Mouse (Mus musculus) thymus, adult 2 months (tissue): Measurements from ENCODE around the gene Pou4f1. TPM values are rescaled to one million over a fixed set of nuclear protein-coding genes. Genes with fewer than 3 reads are reported as not detected.

Experiments
- DNase-seq: peaks from one replicate; pipeline ENCODE4 v3.0.0; 2021
- H3K27ac ChIP-seq: fragments of 200-500 bp; 2 replicates; pipeline ENCODE4 v1.5.1; 2012; ENCODE audit warnings: low read length, control low read depth; ENCODE audit not compliant: control insufficient read depth, insufficient read depth
- H3K27me3 ChIP-seq: fragments of 200-500 bp; 2 replicates; pipeline ENCODE4 v1.6.1; 2012; ENCODE audit warnings: mild to moderate bottlenecking, low read length, moderate library complexity, mixed read lengths; ENCODE audit not compliant: control insufficient read depth, insufficient read depth
- H3K36me3 ChIP-seq: fragments of 200-500 bp; 2 replicates; pipeline ENCODE4 v1.6.1; 2012; ENCODE audit warnings: mild to moderate bottlenecking, low read length, moderate library complexity; ENCODE audit not compliant: control insufficient read depth, insufficient read depth
- H3K4me1 ChIP-seq: fragments of 200-500 bp; replicated peaks from 2 replicates; pipeline ENCODE4 v1.6.1; 2012; ENCODE audit warnings: low read length; ENCODE audit not compliant: control insufficient read depth, insufficient read depth
- H3K4me3 ChIP-seq: fragments of 200-500 bp; 2 replicates; pipeline ENCODE4 v1.5.1; 2012; ENCODE audit warnings: mild to moderate bottlenecking, low read length, control low read depth, moderate library complexity; ENCODE audit not compliant: control insufficient read depth, insufficient read depth
- CTCF ChIP-seq: fragments of 200-500 bp; IDR thresholded peaks from 2 replicates; pipeline ENCODE4 v1.5.1; 2012; ENCODE audit warnings: mild to moderate bottlenecking, control low read depth, low read length, moderate library complexity, borderline replicate concordance; ENCODE audit not compliant: control insufficient read depth, poor library complexity, insufficient read depth; ENCODE audit errors: extremely low read depth
- POLR2A ChIP-seq: fragments of 200-500 bp; IDR thresholded peaks from 2 replicates; pipeline ENCODE4 v1.6.1; 2012; ENCODE audit warnings: mild to moderate bottlenecking, low read length, control low read depth, moderate library complexity; ENCODE audit not compliant: control insufficient read depth, poor library complexity, insufficient read depth; ENCODE audit errors: extremely low read depth
- WGBS: fragments of 180-500 bp; shearing (Covaris S2); methylation state at CpG from one replicate; pipeline ENCODE4 v1.1.7; 2018; 5-methylcytosine and 5-hydroxymethylcytosine counted together
- polyA plus RNA-seq: library from polyadenylated mRNA; depleted of rRNA; stranded (reverse); fragments of >200 nt; gene quantifications from 2 replicates; pipeline ENCODE4 v1.2.3, GENCODE M21; 2012

The Pou4f1 gene
- polyA plus RNA-seq, 1 experiment = 0.19 TPM

GRCm38 (mm10) chr14:104461286-104462240 lies 6.2 kb downstream of the Pou4f1 start:
- Histone ChIP-seq H3K27ac (no peak overlapping the region), H3K27me3 (peaks cover 30% of the 10 kb centered on the region), H3K4me1 (peaks cover 8% of the 10 kb centered on the region), H3K36me3 (no peaks in the 10 kb centered on the region), H3K4me3 (no peak overlapping the region)
- WGBS = 9% methylated on average over 10 of the region's 10 CpGs
- DNase-seq = no peak
- TF ChIP-seq CTCF = no peak
- TF ChIP-seq POLR2A = no peak

- Histone ChIP-seq H3K4me3 (no peak overlapping the region), H3K27me3 (peaks cover 23% of the 10 kb centered on the region), H3K27ac (no peak overlapping the region), H3K4me1 (peaks cover 2% of the 10 kb centered on the region; the same call in 1 of the 2 replicates), H3K36me3 (no peaks in the 10 kb centered on the region)
- 7% methylated on average over 59 of the region's 59 CpGs for WGBS
- TF ChIP-seq CTCF = no peak
- TF ChIP-seq POLR2A = no peak
- no peak for DNase-seq
Measured at GRCm38 (mm10) chr14:104460325-104461285, 7.2 kb downstream of the Pou4f1 start.

GRCm38 (mm10) chr14:104459513-104460111 lies 8.2 kb downstream of the Pou4f1 start:
- H3K27me3 ChIP-seq = peaks cover 16% of the 10 kb centered on the region
- no peak for DNase-seq

GRCm38 (mm10) chr14:104458728-104459512 lies 8.9 kb downstream of the Pou4f1 start:
- DNase-seq = no peak
- no peak overlapping the region for H3K27ac ChIP-seq
- H3K4me1 ChIP-seq = no peaks in the 10 kb centered on the region
- no peak for TF ChIP-seq POLR2A
- no peak for TF ChIP-seq CTCF
- no peaks in the 10 kb centered on the region for H3K36me3 ChIP-seq
- H3K27me3 ChIP-seq = peaks cover 16% of the 10 kb centered on the region
- no peak overlapping the region for H3K4me3 ChIP-seq
- WGBS = 9% methylated on average over 19 of the region's 19 CpGs

More at GRCm38 (mm10) chr14:104459513-104460111, 8.2 kb downstream of the Pou4f1 start:
- no peak overlapping the region for H3K4me3 ChIP-seq
- no peaks in the 10 kb centered on the region for H3K4me1 ChIP-seq
- 5% methylated on average over 25 of the region's 25 CpGs for WGBS
- no peaks in the 10 kb centered on the region for H3K36me3 ChIP-seq
- H3K27ac ChIP-seq = no peak overlapping the region
- no peak for TF ChIP-seq POLR2A
- TF ChIP-seq CTCF = no peak

GRCm38 (mm10) chr14:104457966-104458710 lies 9.7 kb downstream of the Pou4f1 start:
- no peaks in the 10 kb centered on the region for H3K36me3 ChIP-seq
- peaks cover 15% of the 10 kb centered on the region for H3K27me3 ChIP-seq
- WGBS = 9% methylated on average over 20 of the region's 20 CpGs
- TF ChIP-seq POLR2A (no peak), CTCF (no peak)
- no peak overlapping the region for H3K27ac ChIP-seq
- H3K4me1 ChIP-seq = no peaks in the 10 kb centered on the region
- no peak for DNase-seq
- no peak overlapping the region for H3K4me3 ChIP-seq

GRCm38 (mm10) chr14:104456976-104457375 lies 10.8 kb downstream of the Pou4f1 start:
- Histone ChIP-seq H3K27me3 (peaks cover 15% of the 10 kb centered on the region), H3K27ac (no peak overlapping the region), H3K4me1 (no peaks in the 10 kb centered on the region), H3K4me3 (no peak overlapping the region), H3K36me3 (no peaks in the 10 kb centered on the region)
- no peak for TF ChIP-seq POLR2A
- no peak for TF ChIP-seq CTCF
- 16% methylated on average over 5 of the region's 5 CpGs for WGBS
- no peak for DNase-seq
